Mouse (Mus musculus) brain, embryonic 14.5 days (tissue): ENCODE data around the gene Plcd3. TPM values are rescaled to one million over a fixed set of nuclear protein-coding genes. Genes with fewer than 3 reads are reported as not detected.

Experiments used
- DNase-seq: peaks from one replicate; pipeline ENCODE4 v3.0.0-alpha.2; 2011; ENCODE audit warnings: low read depth
- CTCF ChIP-seq: fragments of 200-500 bp; IDR thresholded peaks from 2 replicates; pipeline ENCODE4 v1.5.1; 2012; ENCODE audit warnings: inconsistent platforms, mild to moderate bottlenecking, moderate library complexity, borderline replicate concordance; ENCODE audit not compliant: insufficient read depth, insufficient read length; ENCODE audit errors: extremely low read depth
- POLR2A ChIP-seq: fragments of 200-500 bp; IDR thresholded peaks from 2 replicates; pipeline ENCODE4 v1.6.1; 2012; ENCODE audit warnings: mild to moderate bottlenecking, inconsistent platforms, borderline replicate concordance; ENCODE audit not compliant: poor library complexity, insufficient read depth, insufficient read length, severe bottlenecking; ENCODE audit errors: extremely low read depth
- polyA plus RNA-seq: library from polyadenylated mRNA; depleted of rRNA; stranded (reverse); fragments of >200 nt; gene quantifications from 2 replicates; pipeline ENCODE4 v1.2.3, GENCODE M21; 2012

Plcd3 gene
- polyA plus RNA-seq, 1 experiment: 3.6 TPM

GRCm38 (mm10) chr11:103070322-103070880 is 31.1 kb downstream of the Plcd3 start:
- no peak for DNase-seq
- no peak for TF ChIP-seq CTCF
- TF ChIP-seq POLR2A: no peak

GRCm38 (mm10) chr11:103069731-103070130 is 31.7 kb downstream of the Plcd3 start:
- TF ChIP-seq CTCF: no peak
- TF ChIP-seq POLR2A: no peak
- no peak for DNase-seq

- TF ChIP-seq POLR2A (no peak), CTCF (no peak)
- no peak for DNase-seq
These were observed 32.6 kb downstream of the Plcd3 start for GRCm38 (mm10) chr11:103068884-103069283.

GRCm38 (mm10) chr11:103068272-103068671 is 33.2 kb downstream of the Plcd3 start:
- TF ChIP-seq POLR2A (no peak), CTCF (no peak)
- no peak for DNase-seq

GRCm38 (mm10) chr11:103067457-103068001 is 33.9 kb downstream of the Plcd3 start:
- DNase-seq: no peak
- no peak for TF ChIP-seq CTCF
- no peak for TF ChIP-seq POLR2A

GRCm38 (mm10) chr11:103067051-103067361 is 34.5 kb downstream of the Plcd3 start:
- DNase-seq: no peak
- TF ChIP-seq CTCF: no peak
- TF ChIP-seq POLR2A: no peak

- no peak for DNase-seq
These were observed 35.0 kb downstream of the Plcd3 start for GRCm38 (mm10) chr11:103066191-103067050.

GRCm38 (mm10) chr11:103058499-103059085 is 42.9 kb downstream of the Plcd3 start:
- no peak for DNase-seq
- TF ChIP-seq CTCF (no peak), POLR2A (no peak)

More at GRCm38 (mm10) chr11:103066191-103067050, 35.0 kb downstream of the Plcd3 start:
- TF ChIP-seq CTCF (no peak), POLR2A (no peak)

- DNase-seq: no peak
- TF ChIP-seq POLR2A: no peak
- no peak for TF ChIP-seq CTCF
These were observed 44.8 kb downstream of the Plcd3 start for GRCm38 (mm10) chr11:103056636-103057035.

GRCm38 (mm10) chr11:103054798-103055197 is 46.7 kb downstream of the Plcd3 start:
- peak; percentile 88 for DNase-seq
- no peak for TF ChIP-seq POLR2A
- TF ChIP-seq CTCF: peak; percentile 76; the same call in 1 of the 2 replicates

- no peak for TF ChIP-seq CTCF
- no peak for TF ChIP-seq POLR2A
- DNase-seq: no peak
These were observed 48.0 kb downstream of the Plcd3 start for GRCm38 (mm10) chr11:103053191-103054076.

- DNase-seq: no peak
- TF ChIP-seq POLR2A (no peak), CTCF (no peak)
These were observed 49.4 kb downstream of the Plcd3 start for GRCm38 (mm10) chr11:103052078-103052477.

- DNase-seq: no peak
- TF ChIP-seq POLR2A (no peak), CTCF (no peak)
These were observed 50.2 kb downstream of the Plcd3 start for GRCm38 (mm10) chr11:103051249-103051691.

- TF ChIP-seq POLR2A (no peak), CTCF (no peak)
- no peak for DNase-seq
These were observed 51.3 kb downstream of the Plcd3 start for GRCm38 (mm10) chr11:103050153-103050552.
